Mouse (Mus musculus) thymus, adult 18-20 months (tissue): Measurements from ENCODE around the gene Mast4.

Source experiments
- DNase-seq, 2 experiments: peaks; one replicate each; pipeline ENCODE4 v3.0.0; 2022; ENCODE audit warnings: mixed read lengths in 2 of 2

Mast4 gene

DNA sequence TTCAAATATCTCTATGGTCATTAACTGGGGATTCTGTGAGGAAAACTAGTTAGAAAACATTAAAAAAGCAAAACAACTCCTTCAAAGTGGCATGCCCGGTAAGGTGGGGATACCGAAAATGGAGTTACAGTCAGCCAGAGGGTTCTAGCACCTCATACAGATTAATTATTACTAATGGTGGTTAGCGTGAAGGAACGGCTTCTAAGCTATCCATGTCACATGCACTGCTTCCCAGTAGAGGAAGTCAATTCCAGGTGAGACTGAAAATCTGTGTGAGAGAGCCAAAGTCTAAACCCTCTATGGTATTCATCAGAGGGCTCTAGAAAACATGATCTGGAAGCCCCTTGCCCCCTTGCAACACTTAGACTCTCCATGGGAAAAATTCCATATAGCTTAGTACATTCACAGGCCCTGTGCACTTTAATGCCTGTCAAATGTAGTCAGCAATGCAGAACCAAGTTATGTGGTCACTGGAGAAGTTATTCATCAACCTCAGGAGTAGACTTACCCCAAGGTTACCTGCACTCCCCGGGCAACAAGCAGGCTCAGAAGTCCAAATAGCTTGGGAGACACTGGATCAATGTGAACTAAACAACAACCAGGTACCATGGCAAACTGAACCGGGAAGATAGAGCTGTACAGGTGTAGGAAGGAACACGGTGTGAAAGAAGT, 96.1 kb downstream of the Mast4 start:
- DNase-seq, result no peak

GRCm38 (mm10) chr13:103232171-103232570, 102.1 kb downstream of the Mast4 start:
- no peak for DNase-seq

GRCm38 (mm10) chr13:103229069-103229468, 105.2 kb downstream of the Mast4 start:
- no peak for DNase-seq

DNA sequence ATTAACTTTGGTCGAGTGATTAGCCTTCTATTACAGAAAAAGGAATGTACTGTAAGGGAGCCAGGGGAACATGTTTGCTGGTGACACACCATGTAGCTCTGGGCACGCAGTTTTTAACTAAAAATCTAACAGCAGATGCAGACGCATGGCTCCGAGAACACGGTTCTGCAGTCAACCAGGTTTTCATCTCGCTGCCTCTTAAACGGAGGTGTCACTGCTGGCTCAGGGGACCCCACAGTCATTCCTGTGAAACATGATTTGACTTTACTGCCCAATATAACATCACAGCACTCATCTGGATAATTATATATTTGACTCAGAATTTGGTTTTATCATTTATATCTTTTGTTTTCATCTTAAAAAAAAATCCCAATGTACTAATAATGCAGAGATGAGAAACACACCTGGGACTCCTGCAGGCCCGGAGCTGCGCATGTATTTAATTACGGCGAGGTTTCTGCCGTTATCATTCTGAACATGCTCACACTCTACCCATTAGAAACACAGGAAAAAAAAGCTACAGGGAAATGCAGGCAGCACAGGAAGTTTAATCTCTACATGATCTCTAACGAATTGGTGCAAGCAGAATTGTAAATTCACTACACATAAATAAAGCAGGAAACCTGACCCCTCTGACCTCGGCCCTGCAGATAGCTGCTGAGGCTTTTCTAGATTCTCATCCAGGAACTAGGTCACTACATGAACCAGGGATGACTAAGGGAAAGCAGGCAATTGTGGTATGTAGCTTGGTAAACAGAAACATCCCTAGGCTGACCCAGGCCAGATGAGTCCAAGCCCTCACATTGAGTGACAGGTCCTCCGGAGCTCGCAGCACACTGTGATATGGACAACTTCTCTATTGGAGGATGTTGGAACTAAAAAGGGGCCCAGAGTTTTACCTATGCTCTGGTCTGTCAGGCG, 108.1 kb downstream of the Mast4 start:
- DNase-seq, result no peak

DNA sequence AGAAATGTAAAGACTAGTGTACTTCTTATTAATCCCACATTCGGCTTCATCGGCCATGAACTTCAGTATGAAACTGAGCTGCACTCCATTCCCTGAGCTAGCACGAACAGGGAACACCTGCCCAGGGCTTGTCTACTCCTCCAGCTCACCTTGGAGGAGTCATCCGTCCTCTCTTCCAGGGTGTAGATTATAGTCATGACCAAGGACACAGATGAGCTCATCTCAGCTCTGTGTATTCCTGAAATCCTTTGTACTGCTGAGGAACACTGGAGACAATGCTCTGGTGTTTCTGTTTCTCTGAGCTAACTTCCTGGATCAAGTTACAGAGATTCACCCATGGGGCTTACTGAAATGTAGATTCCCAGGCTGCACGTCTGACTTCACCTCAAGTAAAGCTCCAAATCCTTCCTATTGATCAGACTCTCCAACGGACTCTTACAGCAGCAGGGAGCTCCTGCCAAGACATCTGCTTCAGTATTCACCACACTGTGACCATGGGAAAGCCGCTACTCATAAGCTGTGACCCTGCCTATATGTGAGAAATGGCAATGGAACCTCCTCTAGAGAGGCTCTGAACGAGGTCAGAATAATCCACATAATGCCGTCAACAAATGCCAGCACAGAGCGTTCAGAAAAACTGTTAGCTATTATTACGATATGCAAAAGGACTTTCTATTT, 108.9 kb downstream of the Mast4 start:
- no peak for DNase-seq

DNA sequence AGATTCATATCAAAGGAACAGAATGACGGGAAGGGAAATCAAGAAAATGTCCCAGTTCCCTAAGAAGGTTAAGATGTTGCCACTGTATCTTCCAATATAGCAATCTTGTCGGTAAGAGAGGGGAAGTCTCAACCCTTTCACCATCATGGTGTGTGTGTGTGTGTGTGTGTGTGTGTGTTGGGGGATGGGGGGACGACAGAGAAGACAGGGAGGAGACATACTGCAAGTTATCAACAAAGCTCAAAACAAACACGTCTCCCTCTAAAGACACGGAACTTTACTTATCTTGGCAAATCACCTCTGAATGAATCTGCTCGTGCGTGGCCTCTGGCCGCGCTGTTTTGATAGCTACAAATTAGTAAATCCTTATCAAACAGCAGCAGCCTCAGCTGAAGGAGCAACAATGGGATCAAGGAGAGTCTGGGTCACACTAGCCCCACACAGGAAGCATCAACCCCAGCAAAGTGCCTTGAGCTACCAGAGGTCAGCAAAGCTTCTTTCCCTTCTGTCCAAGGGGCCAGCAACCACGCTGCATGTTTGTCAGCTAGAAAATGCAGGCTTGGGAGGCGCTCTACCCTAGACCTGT, 113.7 kb downstream of the Mast4 start:
- DNase-seq, result no peak

DNA sequence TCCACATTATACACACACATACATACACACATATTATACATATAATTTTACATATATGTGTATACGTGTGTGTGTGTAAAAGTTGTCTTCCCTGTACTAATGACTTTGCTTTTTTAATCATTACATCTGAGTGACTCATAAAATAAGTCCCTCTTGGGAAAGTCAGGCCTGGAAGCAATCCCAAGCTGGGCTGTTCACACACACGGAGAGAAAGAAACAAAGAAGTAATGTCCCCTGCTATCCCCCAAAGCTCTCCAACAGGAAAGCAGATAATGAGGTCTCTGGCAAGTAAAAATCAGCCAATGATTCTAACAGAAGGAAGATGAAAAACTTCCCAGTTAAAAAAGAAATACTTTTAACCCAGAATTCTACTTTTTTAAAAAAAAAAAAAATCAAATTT, 114.3 kb downstream of the Mast4 start:
- no peak for DNase-seq

- DNase-seq, result no peak
These were observed 116.8 kb downstream of the Mast4 start for GRCm38 (mm10) chr13:103217486-103217885.

GRCm38 (mm10) chr13:103214506-103214905, 119.8 kb downstream of the Mast4 start:
- DNase-seq, result no peak

GRCm38 (mm10) chr13:103211953-103212352, 122.3 kb downstream of the Mast4 start:
- DNase-seq, result no peak

DNA sequence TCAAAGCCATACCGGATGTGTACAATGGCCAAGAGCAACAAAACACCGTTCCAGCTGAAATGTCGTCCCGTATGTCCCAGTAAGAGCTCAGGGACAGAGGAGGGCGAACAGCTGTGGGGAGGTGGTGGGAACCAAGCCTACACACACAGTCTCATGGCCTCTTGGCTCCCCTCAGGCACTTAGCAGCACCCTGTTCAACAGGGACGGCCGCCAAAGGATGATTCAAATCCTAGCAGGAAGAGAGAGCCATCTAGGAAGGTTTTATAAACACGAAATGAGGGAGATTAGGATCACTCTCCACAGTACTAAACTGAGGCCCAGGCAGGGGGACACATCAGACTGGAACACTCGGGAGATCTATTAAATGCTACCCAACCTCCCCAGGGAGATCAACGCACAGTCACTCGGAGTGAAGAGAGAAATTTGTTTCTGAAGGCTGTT, 122.8 kb downstream of the Mast4 start:
- no peak for DNase-seq

DNA sequence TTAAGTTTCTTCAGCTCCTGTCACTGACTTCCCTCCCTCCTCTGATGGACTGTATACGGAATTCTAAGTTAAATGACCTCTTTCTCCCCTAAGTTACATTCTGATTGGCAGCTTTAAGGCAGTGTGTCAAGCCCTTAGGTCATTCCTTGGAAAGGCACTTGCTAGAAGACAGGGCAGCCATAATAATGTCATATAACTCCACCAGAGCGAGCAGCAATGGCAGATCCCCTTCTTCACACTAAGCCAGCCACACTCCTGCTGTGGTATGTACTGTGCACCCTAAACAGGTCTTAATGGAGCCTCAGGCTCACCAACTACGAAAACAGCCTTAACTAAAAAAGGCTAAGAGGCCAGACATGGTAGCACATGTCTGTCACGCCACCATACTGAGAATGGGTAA, 123.6 kb downstream of the Mast4 start:
- DNase-seq, result no peak

- DNase-seq, result no peak
These were observed 127.1 kb downstream of the Mast4 start for GRCm38 (mm10) chr13:103207199-103207598.

GRCm38 (mm10) chr13:103206644-103207043, 127.7 kb downstream of the Mast4 start:
- no peak for DNase-seq

DNA sequence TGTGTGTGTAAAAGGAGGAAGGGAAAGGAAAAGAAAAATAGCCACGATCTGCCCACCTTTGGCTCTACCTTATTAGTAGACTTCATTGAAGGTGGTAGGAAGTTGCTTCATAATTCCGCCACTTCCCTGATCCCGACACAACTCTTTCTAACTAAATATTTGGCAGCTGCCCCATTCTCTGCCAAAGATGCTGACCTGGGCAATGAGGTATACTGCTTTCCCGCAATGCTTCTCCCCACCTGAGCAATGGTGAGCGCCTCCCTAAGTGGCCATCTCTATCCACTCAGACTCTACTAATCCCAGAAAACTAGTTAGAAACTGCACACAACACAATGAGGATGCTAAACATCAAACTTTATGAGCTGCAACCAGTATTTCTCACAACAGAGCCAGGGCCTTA, 129.1 kb downstream of the Mast4 start:
- DNase-seq, result no peak

DNA sequence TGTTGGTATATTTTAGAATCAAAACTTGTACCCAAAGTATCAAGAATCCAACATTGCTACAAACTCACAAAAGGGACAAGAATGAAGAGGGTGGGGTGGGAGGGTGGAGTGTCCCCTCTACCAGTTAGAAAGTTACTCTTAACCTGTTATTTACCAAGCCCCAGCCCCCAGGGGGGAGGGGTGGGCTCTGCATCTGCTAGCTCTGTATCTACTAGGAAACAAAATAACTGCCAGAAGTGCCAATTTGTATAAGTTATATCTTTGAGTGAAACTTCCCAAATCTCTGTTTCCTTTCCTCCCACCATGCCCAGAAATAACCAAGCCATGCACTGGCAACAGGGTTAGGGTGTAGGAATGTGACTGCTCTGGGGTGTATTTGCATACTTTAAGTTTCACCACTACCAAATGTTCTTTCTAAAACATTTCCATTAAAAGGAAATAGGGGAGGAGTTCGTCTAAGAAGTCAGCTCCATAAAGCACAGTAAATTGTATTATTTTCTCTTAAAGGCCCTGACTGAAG, 130.9 kb downstream of the Mast4 start:
- DNase-seq, result no peak

DNA sequence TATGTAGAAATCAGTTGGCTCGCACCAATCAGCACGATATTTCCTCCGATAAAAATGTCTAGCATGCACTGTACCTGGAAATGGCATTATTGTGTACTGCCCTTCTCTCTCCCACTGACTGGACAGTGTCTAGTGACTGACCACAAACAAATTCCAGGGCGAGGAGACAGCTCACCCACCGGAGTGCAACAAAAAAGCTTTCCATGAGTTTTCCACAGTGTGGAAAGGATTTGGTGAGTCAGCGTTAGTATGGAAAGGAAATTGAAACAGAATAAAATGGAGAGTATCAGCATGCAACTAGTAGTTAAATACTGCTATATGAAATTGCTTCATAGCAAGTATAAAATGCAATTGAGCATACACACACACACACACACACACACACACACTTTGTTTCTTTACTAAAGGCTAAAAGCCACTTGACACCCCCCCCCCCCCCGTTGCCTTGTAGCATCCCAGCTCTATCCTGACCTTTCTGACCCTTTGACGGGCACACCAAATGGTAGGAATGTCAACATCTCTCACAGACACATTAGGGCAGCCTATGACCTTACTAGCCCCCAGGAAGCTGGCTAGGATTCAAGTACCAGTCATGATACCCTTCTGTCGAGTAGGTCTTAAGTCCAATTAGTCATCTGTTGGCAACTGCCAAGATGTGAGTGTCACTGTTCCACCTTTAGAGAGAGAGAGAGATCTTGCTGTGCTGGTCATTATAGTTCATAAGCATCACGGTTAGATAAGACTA, 133.1 kb downstream of the Mast4 start:
- DNase-seq, result no peak

- DNase-seq, result no peak
These were observed 134.3 kb downstream of the Mast4 start for GRCm38 (mm10) chr13:103199823-103200660.

DNA sequence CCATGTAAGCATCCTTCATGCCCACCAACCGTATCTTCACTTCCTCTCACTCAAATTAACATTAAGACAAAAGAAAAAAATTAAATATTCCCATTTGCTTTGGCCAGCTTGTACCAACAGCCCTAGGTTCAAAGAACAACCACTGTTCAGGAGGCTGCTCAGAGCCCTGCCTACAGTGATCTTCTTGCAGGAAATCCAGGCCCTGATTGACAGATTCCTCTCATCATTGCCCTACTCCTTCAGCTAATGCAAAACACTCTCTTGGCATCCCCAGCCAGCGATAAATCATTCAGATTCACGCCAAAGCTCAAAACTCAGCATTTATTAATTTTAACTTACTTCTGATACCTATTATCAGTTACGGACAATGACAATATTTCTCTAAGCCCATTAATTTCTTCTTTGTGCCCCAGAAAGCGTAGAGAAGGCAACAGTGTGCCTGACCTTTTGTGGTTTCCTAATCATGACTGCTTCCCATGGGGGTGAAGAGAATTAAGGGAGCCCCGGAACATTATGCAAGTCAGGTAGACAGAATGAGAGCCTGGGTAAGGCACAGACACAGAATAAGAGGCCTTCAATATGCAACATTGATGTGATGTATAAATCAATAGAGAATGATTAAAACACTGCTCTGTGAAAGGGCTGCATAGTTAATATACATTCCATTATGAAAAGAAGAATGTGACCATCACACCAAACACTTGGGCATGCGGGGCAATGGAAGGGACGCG, 135.9 kb downstream of the Mast4 start:
- no peak for DNase-seq

DNA sequence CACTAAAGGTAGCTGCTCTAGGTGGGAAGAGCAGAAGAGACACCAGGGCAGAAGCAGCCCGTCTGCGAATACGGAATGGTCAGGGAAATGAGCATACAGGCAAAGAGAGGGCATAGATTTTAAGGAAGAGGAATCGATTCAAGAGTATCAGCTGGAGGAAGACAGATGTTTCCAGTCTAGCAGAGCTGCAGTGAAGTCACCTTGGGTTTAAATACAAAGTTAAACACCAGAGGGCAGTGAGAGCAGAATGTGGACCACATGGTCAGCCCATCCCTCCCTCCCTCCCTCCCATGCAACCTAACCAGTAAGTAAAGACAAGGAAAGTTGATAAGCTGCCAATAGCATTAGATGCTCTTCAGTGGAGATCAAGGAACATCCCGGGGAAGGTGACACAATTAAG, 138.0 kb downstream of the Mast4 start:
- DNase-seq, result no peak

GRCm38 (mm10) chr13:103195847-103196246, 138.4 kb downstream of the Mast4 start:
- no peak for DNase-seq
